Mouse (Mus musculus): Measurements from ENCODE around the gene Trmt1l. TPM values are rescaled to one million over a fixed set of nuclear protein-coding genes. Genes with fewer than 3 reads are reported as not detected.

The Trmt1l gene
- polyA plus RNA-seq, 1 experiment, result 11.9 TPM

DNA sequence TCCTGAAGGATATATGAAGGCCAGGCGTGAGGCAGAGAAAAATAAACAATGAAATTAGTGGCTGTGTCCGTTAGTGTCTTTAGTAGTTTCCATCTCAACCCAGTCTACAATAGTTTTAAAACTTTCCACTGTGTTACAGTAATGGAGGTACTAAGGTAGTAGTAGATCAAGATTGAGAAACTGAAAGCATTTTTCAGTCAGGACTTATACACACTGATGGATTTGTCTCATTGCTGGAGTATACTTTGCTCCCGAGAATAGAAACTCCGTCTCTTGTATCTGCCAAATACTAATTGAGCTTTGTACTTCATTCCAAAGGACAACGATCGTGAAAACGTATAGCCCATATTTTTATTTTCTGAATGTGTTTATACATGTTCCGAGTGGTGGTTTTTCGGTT, 974 bp downstream of the Trmt1l start:
- Histone ChIP-seq H3K4me3 (ENCODE audit: extremely low read depth, insufficient read depth, insufficient read length) (peak overlapping the region; percentile 90), H3K27ac (ENCODE audit: insufficient read depth, low read length) (peak overlapping the region; percentile 95; the same call in 1 of the 2 replicates), H3K36me3 (ENCODE audit: control insufficient read depth, insufficient read depth, low read length) (peaks cover 2% of the 10 kb centered on the region), H3K4me1 (ENCODE audit: control insufficient read depth, insufficient read depth, insufficient read length) (peaks cover 2% of the 10 kb centered on the region), H3K27me3 (ENCODE audit: control insufficient read depth, insufficient read depth, low read length) (no peaks in the 10 kb centered on the region)
- TF ChIP-seq CTCF (IDR thresholded peaks at IDR 0.05; ENCODE audit: extremely low read depth, insufficient read depth, insufficient read length, insufficient replicate concordance) (no peak), POLR2A (IDR thresholded peaks at IDR 0.05; ENCODE audit: low read depth, low read length) (no peak)
- 32% methylated on average over 9 of the region's 9 CpGs for WGBS
- DNase-seq (ENCODE audit: low read depth in 1 of 2, low spot score in 2 of 2), result no peak

- Histone ChIP-seq H3K36me3 (ENCODE audit: control insufficient read depth, insufficient read depth, low read length) (peaks cover 25% of the 10 kb centered on the region), H3K27ac (ENCODE audit: insufficient read depth, low read length) (no peak overlapping the region), H3K27me3 (ENCODE audit: control insufficient read depth, insufficient read depth, low read length) (no peaks in the 10 kb centered on the region), H3K4me3 (ENCODE audit: extremely low read depth, insufficient read depth, insufficient read length) (no peak overlapping the region), H3K4me1 (ENCODE audit: control insufficient read depth, insufficient read depth, insufficient read length) (no peaks in the 10 kb centered on the region)
- TF ChIP-seq CTCF (IDR thresholded peaks at IDR 0.05; ENCODE audit: extremely low read depth, insufficient read depth, insufficient read length, insufficient replicate concordance) (no peak), POLR2A (IDR thresholded peaks at IDR 0.05; ENCODE audit: low read depth, low read length) (no peak)
- DNase-seq (ENCODE audit: low read depth in 1 of 2, low spot score in 2 of 2), result no peak
- 95% methylated on average over 6 of the region's 6 CpGs for whole genome bisulfite sequencing
Measured at GRCm38 (mm10) chr1:151435431-151435830, 7.1 kb downstream of the Trmt1l start.

GRCm38 (mm10) chr1:151449866-151450265, 21.5 kb downstream of the Trmt1l start:
- TF ChIP-seq POLR2A (IDR thresholded peaks at IDR 0.05; ENCODE audit: low read depth, low read length), result no peak
- no peak for TF ChIP-seq CTCF (IDR thresholded peaks at IDR 0.05; ENCODE audit: extremely low read depth, insufficient read depth, insufficient read length, insufficient replicate concordance)
- H3K27ac ChIP-seq (ENCODE audit: insufficient read depth, low read length), result no peak overlapping the region
- H3K4me1 ChIP-seq (ENCODE audit: control insufficient read depth, insufficient read depth, insufficient read length), result no peaks in the 10 kb centered on the region
- whole genome bisulfite sequencing, result 95% methylated on average over 10 of the region's 10 CpGs
- no peak overlapping the region for H3K4me3 ChIP-seq (ENCODE audit: extremely low read depth, insufficient read depth, insufficient read length)
- no peaks in the 10 kb centered on the region for H3K27me3 ChIP-seq (ENCODE audit: control insufficient read depth, insufficient read depth, low read length)
- H3K36me3 ChIP-seq (ENCODE audit: control insufficient read depth, insufficient read depth, low read length), result peaks cover 27% of the 10 kb centered on the region
- no peak for DNase-seq (ENCODE audit: low read depth in 1 of 2, low spot score in 2 of 2)

GRCm38 (mm10) chr1:151450851-151451250, 22.5 kb downstream of the Trmt1l start:
- Histone ChIP-seq H3K27ac (ENCODE audit: insufficient read depth, low read length) (no peak overlapping the region), H3K36me3 (ENCODE audit: control insufficient read depth, insufficient read depth, low read length) (peaks cover 25% of the 10 kb centered on the region), H3K4me1 (ENCODE audit: control insufficient read depth, insufficient read depth, insufficient read length) (no peaks in the 10 kb centered on the region), H3K27me3 (ENCODE audit: control insufficient read depth, insufficient read depth, low read length) (no peaks in the 10 kb centered on the region), H3K4me3 (ENCODE audit: extremely low read depth, insufficient read depth, insufficient read length) (no peak overlapping the region)
- TF ChIP-seq POLR2A (IDR thresholded peaks at IDR 0.05; ENCODE audit: low read depth, low read length) (no peak), CTCF (IDR thresholded peaks at IDR 0.05; ENCODE audit: extremely low read depth, insufficient read depth, insufficient read length, insufficient replicate concordance) (no peak)
- no peak for DNase-seq (ENCODE audit: low read depth in 1 of 2, low spot score in 2 of 2)
- WGBS, result 51% methylated on average over 2 of the region's 2 CpGs

- TF ChIP-seq POLR2A (IDR thresholded peaks at IDR 0.05; ENCODE audit: low read depth, low read length) (no peak), CTCF (IDR thresholded peaks at IDR 0.05; ENCODE audit: extremely low read depth, insufficient read depth, insufficient read length, insufficient replicate concordance) (no peak)
- no peak for DNase-seq (ENCODE audit: low read depth in 1 of 2, low spot score in 2 of 2)
- Histone ChIP-seq H3K36me3 (ENCODE audit: control insufficient read depth, insufficient read depth, low read length) (peaks cover 19% of the 10 kb centered on the region), H3K27me3 (ENCODE audit: control insufficient read depth, insufficient read depth, low read length) (no peaks in the 10 kb centered on the region), H3K4me1 (ENCODE audit: control insufficient read depth, insufficient read depth, insufficient read length) (peaks cover 3% of the 10 kb centered on the region; the same call in 1 of the 2 replicates), H3K4me3 (ENCODE audit: extremely low read depth, insufficient read depth, insufficient read length) (no peak overlapping the region), H3K27ac (ENCODE audit: insufficient read depth, low read length) (no peak overlapping the region)
- WGBS, result 98% methylated on average over 11 of the region's 11 CpGs
Measured at GRCm38 (mm10) chr1:151451946-151452345, 23.6 kb downstream of the Trmt1l start.

DNA sequence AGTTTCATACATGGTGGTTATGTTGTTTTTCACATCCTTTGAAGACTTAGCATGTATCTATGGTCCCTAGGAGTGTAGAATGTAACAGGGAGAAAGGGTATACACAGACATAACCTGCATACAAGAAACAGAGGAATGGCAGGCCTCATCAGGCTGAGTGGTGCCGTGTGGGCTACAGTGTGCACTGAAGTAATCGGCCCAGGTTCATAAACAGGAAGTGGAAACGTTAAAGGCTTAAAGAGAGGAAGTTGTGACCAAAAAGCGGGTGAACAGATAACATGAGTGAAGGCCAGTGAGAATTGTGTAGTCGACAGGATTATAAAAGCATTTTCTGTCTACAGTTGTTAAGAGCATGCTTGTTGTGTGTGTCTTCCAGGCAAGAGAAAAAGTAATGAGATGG, 28.7 kb downstream of the Trmt1l start:
- 2% methylated on average over 5 of the region's 5 CpGs for WGBS
- Histone ChIP-seq H3K27me3 (ENCODE audit: control insufficient read depth, insufficient read depth, low read length) (no peaks in the 10 kb centered on the region), H3K36me3 (ENCODE audit: control insufficient read depth, insufficient read depth, low read length) (peaks cover 27% of the 10 kb centered on the region), H3K4me3 (ENCODE audit: extremely low read depth, insufficient read depth, insufficient read length) (no peak overlapping the region), H3K27ac (ENCODE audit: insufficient read depth, low read length) (peak overlapping the region; percentile 79), H3K4me1 (ENCODE audit: control insufficient read depth, insufficient read depth, insufficient read length) (peaks cover 3% of the 10 kb centered on the region; the same call in 1 of the 2 replicates)
- TF ChIP-seq POLR2A (IDR thresholded peaks at IDR 0.05; ENCODE audit: low read depth, low read length), result no peak
- no peak for TF ChIP-seq CTCF (IDR thresholded peaks at IDR 0.05; ENCODE audit: extremely low read depth, insufficient read depth, insufficient read length, insufficient replicate concordance)
- peak; percentile 9 to 28 for DNase-seq (ENCODE audit: low read depth in 1 of 2, low spot score in 2 of 2)

DNA sequence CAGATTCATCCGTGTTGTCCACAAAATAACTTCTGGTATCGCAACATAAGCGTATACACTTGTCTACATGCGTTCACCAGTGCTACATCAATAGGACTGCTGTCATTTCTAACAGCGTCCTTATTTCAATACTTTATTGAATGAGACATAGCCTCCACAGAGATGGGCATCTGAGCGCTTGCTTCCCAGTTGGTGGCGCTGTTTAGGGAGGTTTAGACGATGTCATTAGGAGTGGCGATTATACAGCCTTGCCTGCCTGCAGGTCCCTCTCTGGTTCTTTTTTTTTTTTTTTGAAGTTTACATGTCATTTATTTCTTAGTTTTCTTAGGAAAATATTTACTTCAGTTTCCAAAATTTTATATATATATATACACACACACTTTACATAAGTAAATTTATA, 32.9 kb downstream of the Trmt1l start:
- WGBS, result 95% methylated on average over 9 of the region's 9 CpGs
- DNase-seq (ENCODE audit: low read depth in 1 of 2, low spot score in 2 of 2), result no peak

More for the DNA sequence above, 32.9 kb downstream of the Trmt1l start:
- Histone ChIP-seq H3K4me1 (ENCODE audit: control insufficient read depth, insufficient read depth, insufficient read length) (peaks cover 3% of the 10 kb centered on the region; the same call in 1 of the 2 replicates), H3K4me3 (ENCODE audit: extremely low read depth, insufficient read depth, insufficient read length) (no peak overlapping the region), H3K27me3 (ENCODE audit: control insufficient read depth, insufficient read depth, low read length) (no peaks in the 10 kb centered on the region), H3K27ac (ENCODE audit: insufficient read depth, low read length) (no peak overlapping the region), H3K36me3 (ENCODE audit: control insufficient read depth, insufficient read depth, low read length) (peaks cover 16% of the 10 kb centered on the region)
- TF ChIP-seq POLR2A (IDR thresholded peaks at IDR 0.05; ENCODE audit: low read depth, low read length) (no peak), CTCF (IDR thresholded peaks at IDR 0.05; ENCODE audit: extremely low read depth, insufficient read depth, insufficient read length, insufficient replicate concordance) (no peak)
